ENCODE assay signal across 23 mouse cellular contexts in genomic region chr19:55496333-55496732, GRCm38 (mm10).
A peak's percentile ranks its signal among the peaks of the same experiment; 100 is the strongest.
DNase-seq lines count a peak whose midpoint lies in the region; ATAC-seq and TF ChIP-seq lines count a peak whose summit lies in the region.
"Had no signal": no experiment of that assay in that cellular context is flagged by ENCODE, and none has a peak within 500 bp of the region (broad histone marks: within the 10 kb centered on the region; RNA-seq: fewer than 3 reads in every experiment).

No protein-coding gene starts in this region.

- H3K27me3 ChIP-seq in kidney, postnatal 0 days (ENCODE audit: insufficient read depth, low read length): no peaks in the 10 kb centered on the region
- no peaks in the 10 kb centered on the region for H3K27me3 ChIP-seq in thymus, adult 2 months (ENCODE audit: control insufficient read depth, insufficient read depth, low read length)
- H3K27me3 ChIP-seq: embryonic facial prominence, embryonic 12.5 days; forebrain, embryonic 15.5 days; heart, embryonic 15.5 days; Patski had no signal

- peak; percentile 12 for DNase-seq in adrenal gland, adult 2 months
- DNase-seq in adrenal gland, adult 18-20 months (ENCODE audit: low spot score in 2 of 2): no peak
- DNase-seq in kidney, adult 9 months: peak; percentile 36
- DNase-seq in kidney, adult 8-10 months: no peak
- peak; percentile 60 for DNase-seq in kidney, postnatal 0 days (ENCODE audit: low spot score)
- peak; percentile 8 for DNase-seq in lung, postnatal 25 days (ENCODE audit: low spot score)
- DNase-seq in layer of hippocampus, postnatal 10 days (ENCODE audit: low spot score in 2 of 2): no peak
- no peak for DNase-seq in thymus, adult 2 months
- DNase-seq: cerebellum, adult 8-10 months; gastrocnemius, postnatal 14 days; heart, adult 2 months; retina, postnatal 1 day; right cerebral cortex, postnatal 4 days; thymus, postnatal 25 days had no signal

- no peak overlapping the region for H3K27ac ChIP-seq in kidney, postnatal 0 days
- H3K27ac ChIP-seq in thymus, adult 2 months (ENCODE audit: control insufficient read depth, insufficient read depth, low read length): no peak overlapping the region
- H3K27ac ChIP-seq: embryonic facial prominence, embryonic 12.5 days; forebrain, embryonic 15.5 days; heart, adult 2 months; heart, embryonic 15.5 days; left cerebral cortex, adult 2 months; limb, embryonic 10.5 days; midbrain, embryonic 12.5 days; stomach, postnatal 0 days had no signal

- TF ChIP-seq POLR2A in thymus, adult 2 months (IDR thresholded peaks at IDR 0.05; ENCODE audit: control insufficient read depth, extremely low read depth, insufficient read depth, low read length, poor library complexity): no peak

- H3K4me3 ChIP-seq in kidney, postnatal 0 days (replicated peaks; ENCODE audit: low read depth, low read length): no peak overlapping the region
- no peak overlapping the region for H3K4me3 ChIP-seq in thymus, adult 2 months (ENCODE audit: control insufficient read depth, insufficient read depth, low read length)
- H3K4me3 ChIP-seq: embryonic facial prominence, embryonic 12.5 days; forebrain, embryonic 15.5 days; heart, adult 2 months; heart, embryonic 15.5 days; left cerebral cortex, adult 2 months; limb, embryonic 10.5 days; midbrain, embryonic 12.5 days had no signal

- no peaks in the 10 kb centered on the region for H3K9me3 ChIP-seq in kidney, postnatal 0 days (replicated peaks; ENCODE audit: low read length)
- H3K9me3 ChIP-seq: embryonic facial prominence, embryonic 12.5 days; forebrain, embryonic 15.5 days; heart, embryonic 15.5 days; limb, embryonic 10.5 days; midbrain, embryonic 12.5 days had no signal

- WGBS in kidney, postnatal 0 days: 53% methylated on average over 9 of the region's 9 CpGs
- 61% methylated on average over 9 of the region's 9 CpGs for WGBS in thymus, adult 2 months

- no peak for TF ChIP-seq CTCF in kidney, postnatal 0 days (IDR thresholded peaks at IDR 0.05; ENCODE audit: low read depth)
- no peak for TF ChIP-seq CTCF in thymus, adult 2 months (IDR thresholded peaks at IDR 0.05; ENCODE audit: borderline replicate concordance, control insufficient read depth, extremely low read depth, insufficient read depth, low read length, poor library complexity)

- ATAC-seq in kidney, postnatal 0 days (replicated peaks; ENCODE audit: low FRiP score, low read depth): no peak
- ATAC-seq: CD4-positive, CD25-positive, alpha-beta regulatory T cell, adult 4 months; forebrain, embryonic 15.5 days; Patski had no signal

- no peak overlapping the region for H3K9ac ChIP-seq in kidney, postnatal 0 days (ENCODE audit: low read depth, low read length)
- H3K9ac ChIP-seq: embryonic facial prominence, embryonic 12.5 days; forebrain, embryonic 15.5 days; heart, embryonic 15.5 days; midbrain, embryonic 12.5 days had no signal

- H3K4me2 ChIP-seq in kidney, postnatal 0 days (ENCODE audit: low read length): no peak overlapping the region
- H3K4me2 ChIP-seq: embryonic facial prominence, embryonic 12.5 days; forebrain, embryonic 15.5 days; heart, embryonic 15.5 days; midbrain, embryonic 12.5 days had no signal

- H3K4me1 ChIP-seq in kidney, postnatal 0 days (replicated peaks; ENCODE audit: insufficient read depth, low read length): peaks cover 15% of the 10 kb centered on the region
- H3K4me1 ChIP-seq in thymus, adult 2 months (replicated peaks; ENCODE audit: control insufficient read depth, insufficient read depth, low read length): no peaks in the 10 kb centered on the region
- H3K4me1 ChIP-seq: heart, embryonic 15.5 days had no signal

- no peaks in the 10 kb centered on the region for H3K36me3 ChIP-seq in kidney, postnatal 0 days (ENCODE audit: insufficient read depth, low read length)
- no peaks in the 10 kb centered on the region for H3K36me3 ChIP-seq in thymus, adult 2 months (ENCODE audit: control insufficient read depth, insufficient read depth, low read length)
- H3K36me3 ChIP-seq: embryonic facial prominence, embryonic 12.5 days; forebrain, embryonic 15.5 days; heart, embryonic 15.5 days; limb, embryonic 10.5 days; midbrain, embryonic 12.5 days had no signal

Comparison
In these comparisons a context has a peak if more than half of its experiments do, and no peak if none do; other contexts are left out.
1. DNase-seq: peak in adrenal gland, adult 2 months (single experiment), kidney, adult 9 months (single experiment), kidney, postnatal 0 days (single experiment) and lung, postnatal 25 days (single experiment); none in adrenal gland, adult 18-20 months (0 of 2), kidney, adult 8-10 months (0 of 2), layer of hippocampus, postnatal 10 days (0 of 2) and thymus, adult 2 months (single experiment).